ENCODE assay signal across 27 mouse cellular contexts in the genomic region with DNA sequence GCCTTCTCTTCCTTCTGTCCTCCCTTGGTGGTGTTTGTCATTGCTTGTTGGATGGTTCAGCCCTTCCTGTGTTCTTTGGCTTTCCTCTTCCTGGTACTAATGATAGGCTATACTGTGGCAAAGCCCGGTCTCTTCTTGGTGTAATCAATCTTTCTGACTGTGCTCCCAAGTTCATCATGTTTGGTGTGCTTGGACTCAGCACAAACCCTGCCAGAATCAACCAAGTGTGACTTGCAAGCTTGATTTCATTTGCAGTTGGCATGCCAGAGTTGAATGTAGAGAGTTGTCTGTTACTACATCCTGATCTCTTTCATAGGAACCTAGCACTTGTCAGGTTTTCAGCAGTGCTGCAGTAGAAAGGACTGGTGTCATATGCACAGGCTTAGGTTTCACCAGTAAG.
DNase-seq lines count a peak whose midpoint lies in the region; ATAC-seq and TF ChIP-seq lines count a peak whose summit lies in the region.
"Had no signal": no experiment of that assay in that cellular context is flagged by ENCODE, and none has a peak within 500 bp of the region (broad histone marks: within the 10 kb centered on the region; RNA-seq: fewer than 3 reads in every experiment).

No protein-coding gene starts in this region.

- TF ChIP-seq CTCF in gastrocnemius, adult 2 months (IDR thresholded peaks at IDR 0.05): no peak
- TF ChIP-seq CTCF in liver, adult 2 months (IDR thresholded peaks at IDR 0.05; ENCODE audit: low read depth, low read length): no peak

- H3K4me2 ChIP-seq in kidney, embryonic 14.5 days (replicated peaks; ENCODE audit: low read depth, low read length): no peak overlapping the region
- no peak overlapping the region for H3K4me2 ChIP-seq in liver, embryonic 11.5 days
- H3K4me2 ChIP-seq: embryonic facial prominence, embryonic 13.5 days; forebrain, embryonic 12.5 days; heart, embryonic 13.5 days; hindbrain, embryonic 14.5 days had no signal

- no peak for TF ChIP-seq POLR2A in liver, adult 2 months (IDR thresholded peaks at IDR 0.05; ENCODE audit: extremely low read depth, insufficient read depth, low read length)

- peak; percentile 35; the same call in 1 of the 2 replicates for ATAC-seq in kidney, embryonic 14.5 days (ENCODE audit: low FRiP score, low TSS enrichment)
- no peak for ATAC-seq in liver, embryonic 11.5 days (replicated peaks; ENCODE audit: low FRiP score)
- ATAC-seq: activated CD4-positive, CD25-positive, alpha-beta regulatory T cell, adult 4 months; forebrain, embryonic 16.5 days; hindbrain, postnatal 0 days had no signal

- no peaks in the 10 kb centered on the region for H3K4me1 ChIP-seq in kidney, embryonic 14.5 days (ENCODE audit: control insufficient read depth, insufficient read depth, low read length)
- H3K4me1 ChIP-seq in liver, adult 2 months (ENCODE audit: control insufficient read depth, insufficient read depth, low read length): peaks cover 17% of the 10 kb centered on the region
- no peaks in the 10 kb centered on the region for H3K4me1 ChIP-seq in liver, embryonic 11.5 days (replicated peaks; ENCODE audit: control insufficient read depth, insufficient read depth, low read length)
- H3K4me1 ChIP-seq: embryonic facial prominence, embryonic 10.5 days; embryonic facial prominence, embryonic 13.5 days; forebrain, embryonic 12.5 days; heart, embryonic 10.5 days had no signal

- H3K79me2 ChIP-seq in liver, adult 2 months (ENCODE audit: control insufficient read depth, insufficient read depth, low read length): peaks cover 21% of the 10 kb centered on the region; the same call in 1 of the 2 replicates

- no peaks in the 10 kb centered on the region for H3K36me3 ChIP-seq in kidney, embryonic 14.5 days (ENCODE audit: control insufficient read depth, insufficient read depth, low read length)
- H3K36me3 ChIP-seq in liver, adult 2 months (ENCODE audit: control insufficient read depth, insufficient read depth, low read length): no peaks in the 10 kb centered on the region
- no peaks in the 10 kb centered on the region for H3K36me3 ChIP-seq in liver, embryonic 11.5 days (ENCODE audit: control insufficient read depth, insufficient read depth, low read length)
- H3K36me3 ChIP-seq: embryonic facial prominence, embryonic 10.5 days; embryonic facial prominence, embryonic 13.5 days; forebrain, embryonic 12.5 days; heart, embryonic 10.5 days; heart, embryonic 13.5 days had no signal

- peak overlapping the region; percentile 32; the same call in 1 of the 2 replicates for H3K27ac ChIP-seq in gastrocnemius, adult 2 months
- no peak overlapping the region for H3K27ac ChIP-seq in kidney, embryonic 14.5 days (ENCODE audit: low read depth, low read length)
- peak overlapping the region; percentile 61 for H3K27ac ChIP-seq in liver, adult 2 months (replicated peaks; ENCODE audit: insufficient read depth, low read depth, low read length)
- H3K27ac ChIP-seq in liver, embryonic 11.5 days (ENCODE audit: low read depth, low read length): no peak overlapping the region
- H3K27ac ChIP-seq: embryonic facial prominence, embryonic 10.5 days; embryonic facial prominence, embryonic 13.5 days; forebrain, embryonic 12.5 days; heart, adult 2 months; heart, embryonic 10.5 days; heart, embryonic 13.5 days; hindbrain, embryonic 14.5 days; hindbrain, postnatal 0 days had no signal

- no peak for DNase-seq in gastrocnemius, adult 2 months
- no peak for DNase-seq in gastrocnemius, postnatal 14 days
- no peak for DNase-seq in kidney, postnatal 10 days
- DNase-seq in liver, adult 2 months (ENCODE audit: extremely low read depth, low read depth, low spot score): peak; percentile 82
- DNase-seq in liver, embryonic 11.5 days (ENCODE audit: low spot score): no peak
- DNase-seq: adrenal gland, adult 8-10 months; adrenal gland, postnatal 25 days; cerebellum, adult 11-12 months; cerebellum, adult 8-10 months; cerebellum, postnatal 10 days; cerebellum, postnatal 36 days; embryo, embryonic 11 days; gastrocnemius, postnatal 36 days; heart, adult 2 months; heart, postnatal 14 days; heart, postnatal 4 days had no signal

- no peaks in the 10 kb centered on the region for H3K9me3 ChIP-seq in kidney, embryonic 14.5 days (ENCODE audit: control insufficient read depth, low read length)
- no peaks in the 10 kb centered on the region for H3K9me3 ChIP-seq in liver, embryonic 11.5 days (ENCODE audit: control insufficient read depth, low read length)
- H3K9me3 ChIP-seq: embryonic facial prominence, embryonic 10.5 days; embryonic facial prominence, embryonic 13.5 days; forebrain, embryonic 12.5 days; heart, embryonic 10.5 days; heart, embryonic 13.5 days had no signal

- no peak overlapping the region for H3K9ac ChIP-seq in kidney, embryonic 14.5 days (ENCODE audit: low read depth, low read length)
- no peak overlapping the region for H3K9ac ChIP-seq in liver, adult 2 months (ENCODE audit: low read depth, low read length)
- no peak overlapping the region for H3K9ac ChIP-seq in liver, embryonic 11.5 days (ENCODE audit: low read depth, low read length)
- H3K9ac ChIP-seq: embryonic facial prominence, embryonic 13.5 days; forebrain, embryonic 12.5 days; heart, embryonic 13.5 days; hindbrain, embryonic 14.5 days had no signal

- H3K4me3 ChIP-seq in gastrocnemius, adult 2 months: no peak overlapping the region
- no peak overlapping the region for H3K4me3 ChIP-seq in kidney, embryonic 14.5 days (ENCODE audit: low read length)
- no peak overlapping the region for H3K4me3 ChIP-seq in liver, adult 2 months (ENCODE audit: insufficient read depth, low read depth, low read length)
- no peak overlapping the region for H3K4me3 ChIP-seq in liver, embryonic 11.5 days (ENCODE audit: low read depth, low read length)
- H3K4me3 ChIP-seq: embryonic facial prominence, embryonic 10.5 days; embryonic facial prominence, embryonic 13.5 days; erythroblast, embryonic 14.5 days; forebrain, embryonic 12.5 days; heart, adult 2 months; heart, embryonic 10.5 days; heart, embryonic 13.5 days had no signal

- no peaks in the 10 kb centered on the region for H3K27me3 ChIP-seq in kidney, embryonic 14.5 days (ENCODE audit: control insufficient read depth, insufficient read depth, low read length)
- no peaks in the 10 kb centered on the region for H3K27me3 ChIP-seq in liver, adult 2 months (ENCODE audit: control insufficient read depth, insufficient read depth, low read length)
- H3K27me3 ChIP-seq in liver, embryonic 11.5 days (replicated peaks; ENCODE audit: control insufficient read depth, insufficient read depth, low read length): no peaks in the 10 kb centered on the region
- H3K27me3 ChIP-seq: embryonic facial prominence, embryonic 13.5 days; forebrain, embryonic 12.5 days; heart, embryonic 13.5 days had no signal

- 23% methylated on average over 1 of the region's 1 CpGs for WGBS in kidney, embryonic 14.5 days
- 10% methylated on average over 1 of the region's 1 CpGs for WGBS in liver, adult 2 months
- WGBS in liver, embryonic 11.5 days: 43% methylated on average over 1 of the region's 1 CpGs

- intact Hi-C loops in gastrocnemius, adult 2 months (cut with DNase I): no loop called here
- intact Hi-C loops in gastrocnemius, postnatal 14 days (cut with DNase I; ENCODE audit: low total_unique reads): no loop called here

Comparison
In these comparisons a context has a peak if more than half of its experiments do, and no peak if none do; other contexts are left out.
1. H3K27ac ChIP-seq: peak in gastrocnemius, adult 2 months (single experiment) and liver, adult 2 months (single experiment); none in kidney, embryonic 14.5 days (single experiment) and liver, embryonic 11.5 days (single experiment).